Mouse (Mus musculus): ENCODE results near the gene Pde3a. TPM values are rescaled to one million over a fixed set of nuclear protein-coding genes. Genes with fewer than 3 reads are reported as not detected.

The Pde3a gene
- polyA plus RNA-seq (2017; shearing (Covaris generic)): under 1 TPM in 1 of 2 experiments, not detected in 1; 0.11 TPM

GRCm38 (mm10) chr6:141248691-141249584, at the start of gene Pde3a:
Pde3a (plus strand) TSS chr6:141249269.
- no peak for ATAC-seq

GRCm38 (mm10) chr6:141200173-141200615, 48.9 kb upstream of the Pde3a start:
- no peak for ATAC-seq

- ATAC-seq: no peak
Observed at GRCm38 (mm10) chr6:141207531-141207930, 41.5 kb upstream of the Pde3a start.

GRCm38 (mm10) chr6:141208283-141208872, 40.7 kb upstream of the Pde3a start:
- ATAC-seq: no peak

GRCm38 (mm10) chr6:141210021-141210420, 39.0 kb upstream of the Pde3a start:
- ATAC-seq: no peak

- no peak for ATAC-seq
Observed at GRCm38 (mm10) chr6:141221081-141221480, 28.0 kb upstream of the Pde3a start.

- ATAC-seq: no peak
Observed at GRCm38 (mm10) chr6:141226851-141227657, 22.0 kb upstream of the Pde3a start.

- ATAC-seq: no peak
Observed at GRCm38 (mm10) chr6:141227658-141228005, 21.4 kb upstream of the Pde3a start.

GRCm38 (mm10) chr6:141232756-141233382, 16.2 kb upstream of the Pde3a start:
- ATAC-seq: no peak

GRCm38 (mm10) chr6:141241809-141242208, 7.3 kb upstream of the Pde3a start:
- no peak for ATAC-seq

- ATAC-seq: no peak
Observed at GRCm38 (mm10) chr6:141245089-141245488, 4.0 kb upstream of the Pde3a start.

- no peak for ATAC-seq
Observed at GRCm38 (mm10) chr6:141246391-141246790, 2.7 kb upstream of the Pde3a start.

- ATAC-seq: no peak
Observed at GRCm38 (mm10) chr6:141248081-141248480, 988 bp upstream of the Pde3a start.

- no peak for ATAC-seq
Observed at GRCm38 (mm10) chr6:141249585-141250295, 671 bp downstream of the Pde3a start.

- ATAC-seq: no peak
Observed at GRCm38 (mm10) chr6:141250296-141250629, 1.2 kb downstream of the Pde3a start.

GRCm38 (mm10) chr6:141250984-141251383, 1.9 kb downstream of the Pde3a start:
- no peak for ATAC-seq

- ATAC-seq: no peak
Observed at GRCm38 (mm10) chr6:141252520-141252919, 3.5 kb downstream of the Pde3a start.

- ATAC-seq: no peak
Observed at GRCm38 (mm10) chr6:141254956-141255355, 5.9 kb downstream of the Pde3a start.

GRCm38 (mm10) chr6:141256896-141257295, 7.8 kb downstream of the Pde3a start:
- no peak for ATAC-seq

- no peak for ATAC-seq
Observed at GRCm38 (mm10) chr6:141257434-141258202, 8.5 kb downstream of the Pde3a start.

GRCm38 (mm10) chr6:141265257-141265656, 16.2 kb downstream of the Pde3a start:
- no peak for ATAC-seq

Measured in activated CD4-positive, CD25-positive, alpha-beta regulatory T cell, adult 4 months (primary cell).